Mouse (Mus musculus) kidney, postnatal 0 days (tissue): ENCODE measurements around the gene Slc3a2. TPM values are rescaled to one million over a fixed set of nuclear protein-coding genes. Genes with fewer than 3 reads are reported as not detected.

Experiments
- ATAC-seq: fragments of 200-750 bp; cut with Nextera tagmentation; replicated peaks from 2 replicates; pipeline ENCODE4 v1.8.0; 2017; ENCODE audit warnings: low read depth, moderate number of reproducible peaks, moderate TSS enrichment, moderate library complexity; ENCODE audit not compliant: low FRiP score
- DNase-seq: peaks from one replicate; pipeline ENCODE4 v3.0.0-alpha.2; 2016; ENCODE audit warnings: low spot score
- H3K27ac ChIP-seq: fragments of 300-500 bp; sonication (generic); 2 replicates; pipeline ENCODE4 v1.5.1; 2014; ENCODE audit warnings: mild to moderate bottlenecking
- H3K27me3 ChIP-seq: fragments of 300-500 bp; sonication (generic); 2 replicates; pipeline ENCODE4 v1.6.1; 2014; ENCODE audit warnings: low read length, mixed read lengths; ENCODE audit not compliant: insufficient read depth
- H3K36me3 ChIP-seq: fragments of 300-500 bp; sonication (generic); 2 replicates; pipeline ENCODE4 v1.6.1; 2014; ENCODE audit warnings: low read length, mixed read lengths; ENCODE audit not compliant: insufficient read depth
- H3K4me1 ChIP-seq: fragments of 300-500 bp; sonication (generic); replicated peaks from 2 replicates; pipeline ENCODE4 v1.6.1; 2014; ENCODE audit warnings: antibody characterized with exemption, low read length, mixed read lengths; ENCODE audit not compliant: insufficient read depth
- H3K4me2 ChIP-seq: fragments of 300-500 bp; sonication (generic); 2 replicates; pipeline ENCODE4 v1.6.1; 2014; ENCODE audit warnings: mild to moderate bottlenecking, low read length, moderate library complexity, mixed read lengths
- H3K4me3 ChIP-seq: fragments of 300-500 bp; sonication (generic); replicated peaks from 2 replicates; pipeline ENCODE4 v1.5.1; 2014; ENCODE audit warnings: low read depth, low read length
- H3K9ac ChIP-seq: fragments of 300-500 bp; sonication (generic); 2 replicates; pipeline ENCODE4 v1.6.1; 2014; ENCODE audit warnings: low read depth, low read length
- H3K9me3 ChIP-seq: fragments of 300-500 bp; sonication (generic); replicated peaks from 2 replicates; pipeline ENCODE4 v1.6.1; 2016; ENCODE audit warnings: low read length, inconsistent platforms, mixed read lengths
- CTCF ChIP-seq: IDR thresholded peaks from 2 replicates; pipeline ENCODE4 v1.5.1; 2016; ENCODE audit warnings: antibody characterized with exemption, low read depth, mild to moderate bottlenecking, moderate library complexity
- WGBS: fragments of 180-500 bp; shearing (Covaris S2); extraction: QIAGEN DNeasy Blood & Tissue Kit; methylation state at CpG from one replicate; pipeline ENCODE4 v1.1.7; 2014; 5-methylcytosine and 5-hydroxymethylcytosine counted together
- polyA plus RNA-seq: library from polyadenylated mRNA; unstranded; fragments of >200 nt; fragmentation: Nextera tagmentation; extraction: Ambion mirVana; gene quantifications from 2 replicates; pipeline ENCODE4 v1.2.1, GENCODE M21; 2015

The Slc3a2 gene
- polyA plus RNA-seq, 1 experiment from 2014 or later, result 151 TPM

- Histone ChIP-seq H3K4me3 (peak overlapping the region; percentile 63), H3K27me3 (no peaks in the 10 kb centered on the region), H3K36me3 (peaks cover 29% of the 10 kb centered on the region), H3K27ac (peak overlapping the region; percentile 94), H3K4me1 (peaks cover 11% of the 10 kb centered on the region; the same call in 1 of the 2 replicates), H3K9me3 (no peaks in the 10 kb centered on the region), H3K9ac (peak overlapping the region; percentile 70), H3K4me2 (peak overlapping the region; percentile 79)
- no peak for TF ChIP-seq CTCF
- peak; percentile 82 for ATAC-seq
- WGBS, result under 1% methylated on average over 13 of the region's 13 CpGs
- peak; percentile 91 for DNase-seq
These were observed 10.3 kb downstream of the Slc3a2 start for GRCm38 (mm10) chr19:8712870-8713305.

- 41% methylated on average over 10 of the region's 10 CpGs for whole genome bisulfite sequencing
- Histone ChIP-seq H3K4me3 (peak overlapping the region; percentile 63), H3K4me1 (peaks cover 11% of the 10 kb centered on the region; the same call in 1 of the 2 replicates), H3K9me3 (no peaks in the 10 kb centered on the region), H3K27me3 (no peaks in the 10 kb centered on the region), H3K36me3 (peaks cover 35% of the 10 kb centered on the region), H3K4me2 (peak overlapping the region; percentile 79), H3K9ac (peak overlapping the region; percentile 70), H3K27ac (peak overlapping the region; percentile 94)
- no peak for DNase-seq
- no peak for TF ChIP-seq CTCF
- ATAC-seq, result no peak
These were observed 11.0 kb downstream of the Slc3a2 start for GRCm38 (mm10) chr19:8711949-8712869.

GRCm38 (mm10) chr19:8711506-8711905 is 11.7 kb downstream of the Slc3a2 start:
- no peaks in the 10 kb centered on the region for H3K9me3 ChIP-seq
- no peaks in the 10 kb centered on the region for H3K27me3 ChIP-seq
- DNase-seq (no peak), ATAC-seq (no peak)
- 39% methylated on average over 4 of the region's 4 CpGs for whole genome bisulfite sequencing
- peaks cover 11% of the 10 kb centered on the region; the same call in 1 of the 2 replicates for H3K4me1 ChIP-seq
- H3K36me3 ChIP-seq, result peaks cover 40% of the 10 kb centered on the region
- no peak for TF ChIP-seq CTCF
- H3K4me2 ChIP-seq, result peak overlapping the region; percentile 79
- H3K4me3 ChIP-seq, result peak overlapping the region; percentile 63
- peak overlapping the region; percentile 94; the same call in 1 of the 2 replicates for H3K27ac ChIP-seq
- no peak overlapping the region for H3K9ac ChIP-seq

GRCm38 (mm10) chr19:8710057-8710456 is 13.1 kb downstream of the Slc3a2 start:
- ATAC-seq (no peak), DNase-seq (no peak)
- WGBS, result 94% methylated on average over 2 of the region's 2 CpGs

GRCm38 (mm10) chr19:8708954-8709353 is 14.2 kb downstream of the Slc3a2 start:
- H3K4me2 ChIP-seq, result no peak overlapping the region
- WGBS, result 93% methylated on average over 8 of the region's 8 CpGs
- peaks cover 42% of the 10 kb centered on the region for H3K36me3 ChIP-seq
- no peak overlapping the region for H3K4me3 ChIP-seq
- H3K9me3 ChIP-seq, result no peaks in the 10 kb centered on the region
- no peaks in the 10 kb centered on the region for H3K27me3 ChIP-seq
- ATAC-seq (no peak), DNase-seq (no peak)
- no peak overlapping the region for H3K27ac ChIP-seq
- TF ChIP-seq CTCF, result no peak
- peaks cover 11% of the 10 kb centered on the region; the same call in 1 of the 2 replicates for H3K4me1 ChIP-seq
- H3K9ac ChIP-seq, result no peak overlapping the region

More at GRCm38 (mm10) chr19:8710057-8710456, 13.1 kb downstream of the Slc3a2 start:
- Histone ChIP-seq H3K27me3 (no peaks in the 10 kb centered on the region), H3K4me2 (no peak overlapping the region), H3K9ac (0 out of 2 replicates have a peak overlapping the region, but pooled peaks have one; percentile 14), H3K4me1 (peaks cover 11% of the 10 kb centered on the region; the same call in 1 of the 2 replicates), H3K4me3 (no peak overlapping the region), H3K27ac (no peak overlapping the region), H3K9me3 (no peaks in the 10 kb centered on the region), H3K36me3 (peaks cover 42% of the 10 kb centered on the region)
- no peak for TF ChIP-seq CTCF

- 94% methylated on average over 7 of the region's 7 CpGs for WGBS
- H3K9ac ChIP-seq, result no peak overlapping the region
- ATAC-seq, result no peak
These were observed 16.2 kb downstream of the Slc3a2 start for GRCm38 (mm10) chr19:8706930-8707329.

More at GRCm38 (mm10) chr19:8706930-8707329, 16.2 kb downstream of the Slc3a2 start:
- no peak overlapping the region for H3K4me3 ChIP-seq
- H3K27me3 ChIP-seq, result no peaks in the 10 kb centered on the region
- DNase-seq, result no peak
- TF ChIP-seq CTCF, result no peak
- no peaks in the 10 kb centered on the region for H3K9me3 ChIP-seq
- no peak overlapping the region for H3K27ac ChIP-seq
- peaks cover 42% of the 10 kb centered on the region for H3K36me3 ChIP-seq
- H3K4me2 ChIP-seq, result no peak overlapping the region
- H3K4me1 ChIP-seq, result peaks cover 14% of the 10 kb centered on the region; the same call in 1 of the 2 replicates
